Mouse (Mus musculus): Measurements from ENCODE around the gene Cnga2. TPM values are rescaled to one million over a fixed set of nuclear protein-coding genes. Genes with fewer than 3 reads are reported as not detected.

Cnga2 gene
- 0.16 and 0.34 TPM in 2 replicates for polyA plus RNA-seq (2012; rRNA removed)

DNA sequence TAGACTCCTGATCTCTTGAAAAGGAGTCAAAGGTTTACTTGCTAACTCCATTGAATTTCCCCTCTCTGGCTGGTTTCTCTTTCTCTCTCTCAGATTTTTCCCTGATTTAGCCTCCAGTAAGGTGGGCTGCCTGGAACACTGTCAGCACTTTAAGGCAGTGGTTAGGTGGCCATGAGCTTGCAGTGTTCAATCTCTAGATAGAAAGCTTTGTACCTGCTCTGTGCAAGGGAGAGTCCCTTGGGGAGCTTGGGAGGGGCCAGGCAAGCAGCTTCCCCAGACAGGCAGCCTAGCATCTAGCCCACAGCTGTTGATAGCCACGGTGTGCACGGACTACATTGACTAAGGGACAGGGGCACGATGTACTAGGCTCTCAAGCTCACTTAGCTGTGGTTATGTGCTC, at the start of gene Cnga2:
Gene Cnga2, plus strand, starts transcription at position 301 of the 400 bp plus-strand sequence.

GRCm38 (mm10) chrX:71962073-71963051, 29.3 kb upstream of the Cnga2 start, which contains the start of gene Prrg3:
Gene Prrg3 (plus strand): TSS chrX:71962624.

GRCm38 (mm10) chrX:71972686-71973085, 19.0 kb upstream of the Cnga2 start, which contains the start of gene Fate1:
Gene Fate1 (plus strand): TSS chrX:71972986.

Other genes with a start within 250 kb of the Cnga2 start
- gene Vma21, start 175.9 kb upstream of the Cnga2 start, polyA plus RNA-seq (2012; rRNA removed): 13.4 and 13.8 TPM in 2 replicates
- 2.1 and 2.7 TPM in 2 replicates for gene Gm1141, start 70.8 kb upstream of the Cnga2 start, polyA plus RNA-seq (2012; rRNA removed)
- gene Prrg3, start 29.2 kb upstream of the Cnga2 start, polyA plus RNA-seq (2012; rRNA removed): 14.5 and 17.7 TPM in 2 replicates
- 0.09 and 0.25 TPM in 2 replicates for gene Fate1, start 18.9 kb upstream of the Cnga2 start, polyA plus RNA-seq (2012; rRNA removed)
- gene Magea4, start 230.2 kb downstream of the Cnga2 start, polyA plus RNA-seq (2012; rRNA removed): not detected in 2 replicates

Data from central nervous system, embryonic 14 days (tissue).